Mouse (Mus musculus): Measurements from ENCODE around the gene Mucl3.

The Mucl3 gene

DNA sequence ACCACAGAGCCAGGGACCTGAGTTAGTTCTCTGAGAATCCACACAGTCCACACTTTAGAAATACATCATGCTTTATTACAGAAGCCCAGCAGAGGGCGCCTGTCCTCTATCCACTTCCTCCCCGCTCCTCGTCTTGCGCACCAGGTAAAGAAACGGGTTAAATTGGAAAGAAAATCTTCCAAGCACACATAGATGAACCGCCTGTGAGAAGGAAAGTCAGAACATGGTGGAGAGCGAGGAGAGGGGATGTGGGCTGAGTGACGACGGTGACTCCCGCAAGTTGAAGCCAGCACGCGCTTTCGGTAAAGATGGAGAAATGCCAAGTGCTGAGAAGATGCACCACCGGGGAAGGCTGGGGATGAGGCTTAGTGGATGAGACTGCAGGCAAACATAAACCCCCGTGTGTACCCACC, 7.8 kb downstream of the Mucl3 start:
- peak; percentile 47 for DNase-seq (ENCODE audit: low spot score)

GRCm38 (mm10) chr17:35635202-35635601, 8.3 kb downstream of the Mucl3 start:
- DNase-seq (ENCODE audit: low spot score) = no peak

DNA sequence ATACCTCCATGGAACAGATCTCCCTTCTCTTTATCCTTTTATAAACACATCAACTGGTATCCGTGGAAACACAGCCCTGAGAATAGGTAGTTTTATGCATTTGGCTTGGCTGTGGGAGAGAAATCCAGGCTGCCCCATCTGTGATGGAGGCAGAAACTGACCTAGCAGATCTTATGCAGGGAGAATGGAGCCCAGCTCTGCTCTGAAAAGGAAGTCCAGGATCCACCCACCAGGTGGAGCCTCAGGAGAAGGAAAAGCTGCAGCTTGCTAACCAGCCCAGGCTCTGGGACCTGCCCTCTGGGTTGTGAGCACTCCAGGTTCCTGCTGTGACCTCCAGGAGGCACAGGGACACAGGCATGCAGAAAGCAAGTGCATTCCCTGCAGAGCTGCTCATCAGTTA, 9.5 kb downstream of the Mucl3 start:
- DNase-seq (ENCODE audit: low spot score) = peak; percentile 39

GRCm38 (mm10) chr17:35626537-35626936, 17.0 kb downstream of the Mucl3 start, which contains the start of gene Gm9573:
Gm9573 (minus strand) TSS chr17:35626637.
- DNase-seq (ENCODE audit: low spot score) = no peak

DNA sequence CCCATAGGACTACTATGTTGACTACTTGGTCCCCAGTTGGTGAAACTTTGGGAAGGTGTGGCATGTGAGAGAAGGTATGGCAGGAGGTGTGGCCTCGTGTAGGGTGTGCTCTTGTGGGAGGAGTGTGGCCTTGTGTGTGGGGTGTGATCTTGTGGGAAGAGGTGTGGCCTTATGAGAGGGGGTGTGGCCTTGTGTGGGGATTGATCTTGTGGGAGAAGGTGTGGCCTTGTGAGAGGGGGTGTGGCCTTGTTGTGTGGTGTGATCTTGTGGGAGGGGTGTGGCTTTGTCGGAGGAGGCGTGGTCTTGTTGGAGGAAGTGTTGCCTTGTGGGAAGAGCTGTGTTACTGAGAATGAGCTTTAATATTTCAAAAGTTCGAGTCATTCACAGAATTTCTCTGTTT, 26.4 kb downstream of the Mucl3 start:
- no peak for DNase-seq (ENCODE audit: low spot score)

- DNase-seq (ENCODE audit: low spot score) = no peak
These were observed 41.6 kb downstream of the Mucl3 start for GRCm38 (mm10) chr17:35601736-35602354.

DNA sequence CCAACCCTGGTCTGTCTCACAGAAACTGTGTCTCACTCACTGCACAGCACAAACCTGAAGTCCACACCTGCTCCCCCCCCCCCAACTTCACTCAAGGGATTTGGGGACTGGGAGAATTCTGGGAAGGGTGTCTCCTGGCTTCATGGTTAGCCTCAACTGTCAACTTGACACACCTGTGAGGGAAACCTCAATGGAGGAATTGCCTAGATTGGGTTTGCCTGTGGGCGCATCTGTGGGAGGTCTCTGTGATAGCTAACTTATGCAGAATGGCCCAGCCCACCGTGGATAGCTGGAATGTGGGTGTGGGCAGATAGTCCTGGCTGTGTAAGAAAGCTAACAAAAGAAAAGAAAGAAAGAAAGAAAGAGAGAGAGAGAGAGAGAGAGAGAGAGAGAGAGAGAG, 42.2 kb downstream of the Mucl3 start, which contains the start of gene Sfta2:
Gene Sfta2, plus strand, starts transcription at position 301 of the 400 bp plus-strand sequence.
- DNase-seq (ENCODE audit: low spot score) = no peak

DNA sequence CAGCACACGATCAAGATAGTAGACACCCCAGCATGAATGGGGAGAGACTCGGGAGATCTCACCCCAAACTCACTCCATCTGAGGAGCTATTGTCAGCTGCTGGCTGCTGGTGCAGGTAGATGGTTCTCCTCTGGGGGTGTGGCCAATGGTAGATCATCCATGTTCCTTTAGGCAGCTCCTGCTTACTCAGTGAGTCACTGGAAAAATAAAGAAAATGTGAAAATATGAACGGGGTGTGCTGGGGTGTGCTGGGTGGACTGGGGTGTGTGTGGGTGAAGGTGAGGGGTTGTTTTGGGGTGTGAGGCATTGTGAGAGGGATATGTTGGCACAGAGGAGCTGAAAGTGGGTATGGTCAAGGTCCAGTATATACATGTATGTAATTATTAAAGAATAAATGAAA, 46.1 kb downstream of the Mucl3 start:
- DNase-seq (ENCODE audit: low spot score) = no peak

DNA sequence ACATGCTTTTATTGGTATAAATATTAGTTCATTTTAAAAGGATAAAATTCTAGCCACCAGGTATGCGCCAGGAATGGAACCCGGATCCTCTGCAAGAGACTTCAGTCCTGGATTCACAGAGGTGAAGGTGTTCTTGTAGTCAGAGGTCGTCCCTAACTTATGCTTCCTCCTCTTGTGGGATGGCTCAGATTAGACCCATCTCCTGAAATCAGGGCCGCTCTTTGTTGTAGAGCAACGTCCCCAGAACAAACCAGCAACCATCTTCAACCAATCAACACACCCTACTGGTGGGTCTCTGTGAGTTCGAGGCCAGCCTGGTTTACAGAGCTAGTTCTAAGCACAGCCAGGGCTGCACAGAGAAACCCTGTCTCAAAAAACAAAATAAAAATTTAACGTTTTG, 49.0 kb downstream of the Mucl3 start:
- DNase-seq (ENCODE audit: low spot score) = no peak

DNA sequence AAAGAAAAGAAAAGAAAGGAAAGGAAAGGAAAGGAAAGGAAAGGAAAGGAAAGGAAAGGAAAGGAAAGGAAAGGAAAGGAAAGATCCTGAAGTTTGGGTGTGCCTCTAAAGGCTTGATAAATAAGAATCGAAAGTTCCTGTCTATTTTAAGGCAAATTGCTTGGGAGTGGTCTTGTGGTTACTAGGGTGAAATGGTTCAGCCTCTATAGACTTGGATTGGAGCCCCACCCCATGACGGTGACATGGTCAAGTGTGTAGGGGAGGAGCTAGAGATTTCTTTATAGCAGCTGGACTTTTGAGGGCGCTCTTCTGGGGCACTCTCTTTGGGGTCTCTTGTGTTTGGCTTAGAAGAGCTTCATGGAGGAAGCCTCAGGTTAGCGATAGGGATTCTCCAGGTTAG, 49.7 kb downstream of the Mucl3 start:
- DNase-seq (ENCODE audit: low spot score) = no peak

GRCm38 (mm10) chr17:35592131-35592530, 51.4 kb downstream of the Mucl3 start:
- DNase-seq (ENCODE audit: low spot score) = no peak

- DNase-seq (ENCODE audit: low spot score) = no peak
These were observed 51.8 kb downstream of the Mucl3 start for GRCm38 (mm10) chr17:35591731-35592130.

DNA sequence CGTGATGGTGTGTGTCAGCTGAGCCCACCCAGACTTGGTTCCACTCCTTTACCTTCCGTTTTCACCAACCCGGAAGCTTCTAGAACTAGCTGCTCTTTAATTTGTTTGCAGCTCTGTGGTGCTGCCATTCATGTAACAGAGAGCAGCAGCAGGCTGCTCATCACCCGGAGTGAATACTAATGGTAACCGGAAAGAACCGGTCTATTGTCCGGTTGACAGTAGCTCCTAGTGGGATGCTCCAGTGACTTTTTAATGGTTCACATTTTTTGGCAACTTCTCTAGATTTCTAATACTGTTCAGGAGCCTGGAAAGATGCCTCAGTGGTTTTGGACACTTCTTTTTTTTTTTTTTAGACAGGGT, 52.3 kb downstream of the Mucl3 start:
- no peak for DNase-seq (ENCODE audit: low spot score)

GRCm38 (mm10) chr17:35590410-35591218, 52.9 kb downstream of the Mucl3 start:
- peak; percentile 67 for DNase-seq (ENCODE audit: low spot score)

- no peak for DNase-seq (ENCODE audit: low spot score)
These were observed 55.1 kb downstream of the Mucl3 start for GRCm38 (mm10) chr17:35588387-35588786.

GRCm38 (mm10) chr17:35587291-35587690, 56.2 kb downstream of the Mucl3 start:
- no peak for DNase-seq (ENCODE audit: low spot score)

Measured in ovary, postnatal 36 days (tissue).